Mouse (Mus musculus) neural tube, embryonic 11.5 days (tissue): ENCODE data around the gene Ints6. TPM values are rescaled to one million over a fixed set of nuclear protein-coding genes. Genes with fewer than 3 reads are reported as not detected.

Experiments used
- polyA plus RNA-seq: library from polyadenylated mRNA; unstranded; fragments of >200 nt; fragmentation: Nextera tagmentation; extraction: Ambion mirVana; gene quantifications from 2 replicates; pipeline ENCODE4 v1.2.1, GENCODE M21; 2014

Gene Ints6
- polyA plus RNA-seq, 1 experiment from 2014 or later: 30.1 TPM

Other genes starting within 250 kb of the Ints6 start
- 4.5 and 4.6 TPM in 2 replicates for gene Fam124a, start 205.4 kb downstream of the Ints6 start, polyA plus RNA-seq
- gene Gm4131, start 194.2 kb downstream of the Ints6 start, polyA plus RNA-seq: not detected in 2 replicates
- gene Serpine3, start 97.5 kb downstream of the Ints6 start, polyA plus RNA-seq: not detected in 2 replicates
- 16.9 and 18.2 TPM in 2 replicates for gene Wdfy2, start 76.5 kb upstream of the Ints6 start, polyA plus RNA-seq
- gene Defb48, start 223.3 kb upstream of the Ints6 start, polyA plus RNA-seq: not detected in 2 replicates
- not detected in 2 replicates for gene Defb47, start 236.9 kb upstream of the Ints6 start, polyA plus RNA-seq